Mouse (Mus musculus) adipocyte (in vitro differentiated cells): ENCODE results near the gene Hipk2.

Experiments
- DNase-seq: peaks from one replicate; pipeline ENCODE4 v3.0.0-alpha.2; 2016; ENCODE audit warnings: low spot score

The Hipk2 gene

DNA sequence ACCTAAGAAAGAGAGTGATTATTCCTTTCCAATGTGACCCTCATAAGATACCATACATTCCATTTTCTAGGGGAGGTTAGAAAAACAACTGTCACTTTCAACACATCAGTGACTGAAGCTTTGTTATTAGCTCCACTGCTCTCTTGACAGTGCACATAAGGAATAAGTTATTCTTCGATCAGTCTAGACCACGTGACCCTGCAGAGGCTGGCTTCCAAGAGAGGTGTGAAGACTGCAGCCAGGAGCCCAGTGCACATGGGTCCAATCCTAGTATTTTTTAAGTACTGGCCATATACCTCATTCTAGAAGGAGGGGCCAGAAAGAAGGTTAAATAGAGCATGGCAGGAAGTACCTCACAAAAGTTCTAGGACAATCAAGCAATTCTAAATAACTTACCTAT lies 122.9 kb downstream of the Hipk2 start:
- DNase-seq = no peak

DNA sequence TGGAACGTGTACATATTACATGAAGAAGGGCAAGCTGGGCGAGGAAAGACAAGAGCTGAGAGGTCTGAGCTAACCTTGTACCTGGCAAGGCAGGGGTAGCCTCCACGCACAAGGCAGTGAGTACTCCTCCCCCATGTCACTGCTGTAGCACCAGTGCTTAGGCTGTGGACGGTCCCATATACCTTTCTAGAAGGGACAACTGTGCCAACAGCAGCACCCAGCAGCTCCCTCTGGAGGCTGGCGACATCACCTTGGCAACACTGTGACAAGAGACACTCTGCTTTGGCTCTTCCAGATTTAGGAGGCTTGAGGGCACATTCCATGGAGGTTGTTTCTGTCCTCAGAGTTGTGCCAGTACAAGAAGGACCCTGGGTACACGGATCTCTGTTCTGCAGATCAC lies 123.5 kb downstream of the Hipk2 start:
- DNase-seq = peak; percentile 39

DNA sequence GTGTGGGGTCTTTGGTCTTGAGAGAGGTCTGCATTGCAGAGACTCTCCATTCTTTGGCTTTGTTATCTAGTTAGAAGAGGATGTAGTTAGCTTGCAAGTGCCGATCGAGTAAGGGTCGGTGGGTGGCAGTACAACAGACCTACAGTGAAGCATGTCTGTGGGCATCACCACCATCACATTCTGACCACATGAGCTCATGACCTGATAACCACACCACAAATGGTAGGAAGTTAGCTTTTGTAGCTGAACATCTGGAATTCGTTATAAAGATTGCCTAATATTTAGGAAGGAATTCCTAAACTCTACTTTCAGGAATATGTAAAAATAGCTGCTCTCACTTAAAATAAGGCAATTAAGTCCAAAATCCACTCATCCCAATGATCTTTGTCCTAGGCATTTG lies 127.9 kb downstream of the Hipk2 start:
- DNase-seq = peak; percentile 33

DNA sequence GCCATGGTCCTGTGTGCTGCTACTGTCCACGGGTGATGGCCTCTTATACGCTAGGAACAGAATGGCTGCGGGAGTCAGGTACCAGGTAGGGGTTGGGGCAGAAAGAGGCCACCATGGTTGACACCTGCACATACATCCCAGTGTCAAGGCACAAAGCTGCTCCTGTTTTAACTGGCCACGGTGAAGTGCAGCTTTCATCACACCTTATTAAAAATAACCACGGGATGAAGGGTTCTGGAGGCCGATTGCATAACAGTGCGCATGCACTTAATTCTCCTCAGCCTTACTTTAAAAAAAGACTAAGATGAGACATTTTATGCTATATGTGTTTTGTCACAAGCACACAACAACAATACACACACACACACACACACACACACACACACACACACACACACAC lies 132.6 kb downstream of the Hipk2 start:
- no peak for DNase-seq

DNA sequence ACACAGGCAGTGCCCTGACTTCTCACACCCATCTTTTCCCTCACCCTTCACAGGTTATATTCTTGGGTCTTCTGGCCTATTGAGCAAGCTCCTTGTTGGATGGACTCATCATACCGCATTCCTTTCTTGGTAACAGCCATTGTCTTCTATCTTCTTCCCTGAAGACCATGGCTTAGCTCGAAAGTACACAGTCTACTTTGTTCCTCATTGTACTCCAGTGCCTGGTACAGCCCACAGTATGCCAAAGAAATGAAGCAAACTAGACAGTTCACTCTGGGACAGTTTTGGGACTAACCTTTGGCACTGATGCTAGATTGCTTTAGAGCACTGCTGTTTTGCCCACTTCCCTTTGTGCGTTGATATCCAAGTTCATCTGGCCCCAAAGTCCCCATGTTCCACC lies 133.5 kb downstream of the Hipk2 start:
- DNase-seq = peak; percentile 66

DNA sequence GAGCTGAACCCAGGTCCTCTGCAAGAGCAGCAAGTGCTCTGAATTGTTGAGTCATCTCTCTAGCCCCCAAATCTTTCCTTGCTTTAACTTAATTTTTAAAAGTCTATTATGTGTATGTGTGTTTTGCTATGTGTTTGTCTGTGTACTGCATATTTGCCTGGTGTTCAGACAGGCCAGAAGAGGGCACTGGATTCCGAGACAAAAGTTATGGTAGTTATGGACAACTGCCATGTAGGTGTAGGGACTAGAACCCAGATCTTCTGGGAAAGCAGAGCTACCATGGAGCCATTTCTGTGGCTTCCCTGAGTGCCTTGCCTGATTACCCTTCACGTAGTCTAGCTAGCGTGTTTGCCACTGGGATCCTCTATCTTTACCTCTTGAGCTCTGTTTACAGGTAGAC lies 134.9 kb downstream of the Hipk2 start:
- DNase-seq = no peak

DNA sequence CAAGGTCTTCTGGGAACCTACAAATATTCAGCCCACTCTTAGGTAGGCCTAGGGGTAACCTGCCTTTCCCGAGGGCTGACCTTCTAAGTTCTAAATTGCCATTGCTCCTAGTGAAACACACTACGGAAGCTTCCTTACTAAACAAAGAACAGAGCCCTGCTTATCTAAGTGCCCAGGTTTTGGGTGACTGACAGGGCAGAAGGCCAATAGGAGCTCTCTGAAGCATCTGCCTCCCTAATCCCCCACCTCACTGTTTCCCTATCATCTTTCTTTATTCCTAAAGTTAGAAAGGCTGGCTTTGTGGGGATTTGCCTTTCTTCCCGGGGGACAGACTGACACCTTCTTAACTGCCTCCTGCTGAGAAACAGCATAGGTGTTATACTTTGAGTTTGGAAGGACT lies 136.7 kb downstream of the Hipk2 start:
- DNase-seq = no peak

DNA sequence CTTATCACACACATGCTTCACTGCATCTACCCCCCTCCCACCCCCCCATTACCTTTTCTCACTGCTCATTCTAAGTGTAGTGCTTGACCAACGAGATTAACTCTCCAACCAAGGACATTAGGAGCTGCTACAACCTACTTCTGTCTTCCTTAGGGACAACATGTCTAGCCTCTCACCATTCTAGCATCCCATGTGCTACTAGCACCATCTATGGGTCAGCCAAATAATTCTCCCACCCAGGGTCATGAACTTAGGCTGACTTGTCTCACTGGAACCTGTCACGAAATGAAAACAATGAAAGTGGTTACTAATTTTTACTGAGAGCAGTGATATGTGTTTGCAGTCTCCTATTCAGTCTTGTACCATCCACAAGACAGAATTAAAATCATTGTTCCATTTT lies 138.2 kb downstream of the Hipk2 start:
- no peak for DNase-seq

DNA sequence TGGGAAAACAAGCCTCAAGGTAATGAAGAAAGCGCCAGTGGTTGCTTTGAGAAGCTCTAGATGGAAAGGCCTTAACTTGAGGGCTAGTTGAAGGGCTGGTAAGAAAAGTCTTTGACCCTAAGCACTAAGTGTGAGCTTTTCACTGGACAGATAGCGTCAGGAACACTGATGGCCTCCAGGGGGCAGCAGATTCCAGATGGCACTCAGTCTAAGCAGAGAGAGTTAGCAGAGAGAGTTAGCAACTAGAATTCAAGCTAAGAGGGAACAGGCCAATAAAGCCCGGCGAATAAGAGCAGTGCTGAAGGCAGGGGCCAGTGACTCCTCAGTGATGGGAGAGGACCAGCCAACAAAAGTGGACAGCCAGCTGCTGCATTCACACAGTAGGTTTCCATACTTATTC lies 139.7 kb downstream of the Hipk2 start:
- peak; percentile 93 for DNase-seq

DNA sequence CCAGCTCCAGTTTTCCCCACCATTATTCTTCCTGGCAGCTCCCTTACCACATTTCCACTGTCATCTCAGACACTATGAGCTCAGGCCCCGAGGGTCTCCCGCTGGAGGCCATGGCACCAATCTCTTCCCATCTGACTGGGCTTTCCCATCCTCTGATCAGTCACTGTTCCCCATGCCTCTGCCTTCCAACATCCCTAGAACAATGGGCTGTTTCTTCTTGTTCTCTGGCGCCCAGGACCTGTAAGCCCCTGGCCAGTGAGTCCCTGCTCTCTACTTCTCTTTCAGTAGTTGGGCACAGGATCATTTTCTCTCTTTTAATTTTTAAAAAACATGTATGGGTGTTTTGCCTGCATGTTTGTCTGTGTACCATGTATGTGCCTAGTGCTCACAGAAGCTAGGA lies 143.3 kb downstream of the Hipk2 start:
- no peak for DNase-seq

DNA sequence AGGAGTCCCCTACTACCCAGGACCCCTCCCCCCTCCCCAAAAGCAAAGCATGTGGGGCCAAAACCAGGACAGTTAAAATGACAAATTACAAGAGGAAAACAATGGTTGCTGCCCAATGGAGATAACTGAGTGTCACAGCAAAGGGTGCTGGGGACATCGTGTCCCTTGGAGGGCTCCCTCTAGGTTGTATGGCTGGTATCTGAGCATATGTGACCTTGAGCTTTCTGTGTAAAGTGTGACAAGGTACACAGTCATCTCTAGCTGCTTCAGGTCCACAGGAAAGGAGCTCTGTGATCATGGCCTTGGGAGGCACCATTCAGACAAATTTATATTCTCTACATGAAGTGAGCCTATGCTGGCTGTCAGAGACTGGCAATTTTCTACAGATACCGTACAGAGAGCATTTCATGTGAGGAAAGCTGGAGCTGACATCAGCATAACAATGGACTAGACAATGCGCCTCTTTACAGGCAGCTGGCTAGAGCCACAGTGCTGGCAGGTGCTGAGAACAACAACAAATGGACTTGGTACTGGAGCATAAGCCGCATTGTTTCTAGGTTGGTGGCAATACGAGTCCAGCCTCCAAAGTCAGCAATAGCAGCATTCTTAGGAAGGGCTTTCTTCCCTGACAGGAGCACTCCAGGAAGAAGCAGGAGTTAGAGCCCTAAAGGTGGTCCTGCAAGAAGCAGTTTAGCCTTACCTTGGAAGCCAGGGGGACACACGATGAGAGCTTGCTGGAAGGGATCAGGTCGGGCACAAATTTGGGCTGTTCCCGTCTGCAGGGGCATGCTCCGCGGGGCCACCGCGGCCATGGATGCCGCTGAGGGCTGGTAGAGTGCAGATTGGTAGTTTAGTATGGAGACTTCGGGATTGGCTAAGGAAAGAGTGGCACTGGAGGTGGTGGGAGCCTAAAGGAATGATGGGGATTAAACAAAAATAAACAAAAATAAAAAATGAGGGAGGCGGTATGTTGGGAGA lies 145.5 kb downstream of the Hipk2 start:
- DNase-seq = no peak

DNA sequence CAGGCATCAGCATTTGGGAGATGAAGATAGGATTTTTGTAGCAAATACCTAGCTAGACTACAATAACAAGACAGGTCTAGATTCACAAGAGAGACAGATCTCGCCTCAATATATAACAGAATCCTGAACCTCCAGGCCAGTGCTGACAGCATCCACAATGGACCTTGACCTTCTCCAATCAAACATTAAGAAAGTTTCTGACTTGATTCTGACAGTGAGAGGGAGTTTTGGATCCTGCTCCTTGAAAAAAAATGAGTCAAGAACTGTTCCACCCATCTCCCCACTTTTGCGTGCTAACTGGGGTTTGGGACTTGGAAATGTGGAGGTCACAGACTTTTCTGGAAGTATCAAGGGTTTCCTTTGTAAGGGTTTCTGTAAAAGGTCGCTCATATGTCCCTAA lies 150.4 kb downstream of the Hipk2 start:
- DNase-seq = no peak

DNA sequence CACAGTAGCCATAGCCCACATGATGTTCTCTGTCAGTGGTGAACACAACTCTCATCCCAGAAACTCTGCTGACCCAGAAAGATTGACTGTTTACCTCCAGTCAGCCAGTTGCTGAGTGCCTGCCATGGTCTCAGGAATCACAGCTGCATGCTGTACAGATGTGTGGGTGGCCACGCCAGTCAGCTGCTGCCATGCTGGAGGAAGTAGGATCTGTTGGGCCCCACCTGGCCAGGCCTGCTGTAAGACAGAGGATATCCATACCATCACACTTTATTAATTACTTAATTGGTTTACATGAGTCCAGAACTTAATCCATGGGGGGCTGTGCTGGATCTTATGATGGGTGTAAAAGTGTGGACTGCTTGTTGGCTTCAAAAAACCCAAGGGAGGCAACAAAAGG lies 154.6 kb downstream of the Hipk2 start:
- no peak for DNase-seq

DNA sequence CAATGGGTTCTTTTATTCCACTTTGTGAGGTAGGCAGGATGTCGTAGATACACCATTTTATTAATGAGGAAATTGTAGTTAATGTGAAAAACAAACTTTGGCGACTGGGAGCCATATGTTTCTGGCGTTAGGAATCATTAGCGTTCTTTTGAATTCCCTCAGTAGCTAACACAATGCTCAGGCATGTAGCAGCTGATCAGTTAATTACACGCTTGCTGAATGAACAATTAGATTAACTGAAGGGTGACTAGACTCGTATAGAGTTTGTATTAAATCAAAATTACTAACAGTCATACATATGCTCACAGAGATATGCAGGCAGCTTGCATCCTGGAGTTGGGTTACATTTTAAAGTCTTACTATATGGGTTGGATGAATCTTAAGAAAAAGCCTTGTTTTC lies 156.7 kb downstream of the Hipk2 start:
- no peak for DNase-seq

DNA sequence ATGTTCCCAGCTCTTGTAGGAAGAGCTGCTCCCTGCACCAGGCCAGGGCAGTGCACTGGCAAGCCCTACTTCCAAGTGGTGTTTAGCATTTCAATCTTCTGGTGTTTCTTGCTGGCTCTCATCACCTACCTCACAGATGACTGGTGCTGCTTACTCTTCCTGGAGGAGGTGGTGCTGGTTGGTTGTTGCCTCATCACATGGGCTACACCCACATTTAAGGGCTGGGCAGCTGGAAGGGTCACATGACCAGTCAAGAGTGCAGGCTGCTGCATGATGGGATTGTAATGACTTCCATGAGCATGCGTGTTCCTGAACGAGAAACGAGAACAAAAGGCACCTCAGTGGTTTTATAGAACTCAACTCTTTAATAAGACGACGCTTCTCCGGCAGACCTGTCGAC lies 157.3 kb downstream of the Hipk2 start:
- DNase-seq = no peak

DNA sequence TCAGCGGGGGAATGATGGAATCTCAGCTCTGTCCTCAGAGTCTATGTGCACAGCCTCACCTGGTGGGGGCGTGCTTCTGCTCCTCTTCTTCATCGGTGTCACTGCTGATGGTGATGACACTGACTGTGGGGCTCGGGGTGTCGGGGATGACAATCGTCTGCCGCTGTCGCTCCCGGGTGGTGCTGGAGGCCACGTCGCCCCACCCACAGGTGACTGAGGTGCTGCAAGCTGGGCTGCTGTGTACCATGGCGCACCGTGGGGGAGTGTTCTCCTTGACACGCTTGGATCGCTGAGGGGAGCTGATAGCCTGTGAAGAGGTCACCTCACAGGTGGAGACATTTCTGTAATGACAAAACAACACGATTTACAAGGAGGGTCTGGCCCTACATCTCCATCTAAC lies 160.1 kb downstream of the Hipk2 start:
- no peak for DNase-seq

DNA sequence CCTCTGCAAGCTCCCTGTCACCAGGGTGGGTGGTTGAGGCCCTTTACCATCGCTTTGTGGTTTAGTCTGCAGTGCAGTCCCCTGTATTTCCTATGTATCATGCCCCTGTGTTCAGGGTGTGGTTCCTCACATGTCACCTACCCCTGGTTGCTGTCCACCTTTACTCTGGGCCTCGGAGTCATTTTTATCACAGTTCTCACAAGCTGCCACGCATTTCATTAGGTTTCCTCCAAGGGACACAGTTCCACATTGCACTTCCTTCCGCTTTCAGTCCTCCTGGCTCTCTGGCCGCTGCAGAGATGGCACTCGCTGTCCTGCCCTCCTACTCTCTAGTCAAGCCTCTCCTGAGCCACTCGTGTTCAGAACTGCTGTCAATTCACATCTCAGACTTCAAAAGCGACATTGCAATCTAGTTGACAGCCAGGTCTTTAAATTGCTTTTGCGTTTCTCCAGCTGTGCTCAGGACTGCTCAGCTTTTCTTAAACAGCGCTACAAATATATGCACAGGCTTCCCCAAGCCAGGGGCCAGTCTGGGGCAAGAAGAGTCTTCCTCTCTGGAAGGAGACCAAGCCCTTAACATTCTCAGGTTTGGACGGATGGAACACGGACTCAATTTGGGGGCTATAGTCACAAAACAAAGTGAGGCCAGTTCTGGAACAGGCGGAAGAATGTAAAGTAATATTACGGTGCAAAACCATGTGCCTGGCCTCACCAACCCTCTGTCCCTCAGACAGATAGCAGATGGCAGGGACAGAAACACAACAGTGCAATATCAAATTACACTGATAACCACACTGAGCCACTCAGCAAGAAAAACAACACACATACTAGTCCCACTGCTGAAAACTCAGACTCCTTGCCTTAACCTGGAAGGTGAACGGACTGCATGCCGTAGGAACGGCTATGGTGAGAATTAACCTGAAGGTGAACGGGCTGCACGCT lies 161.7 kb downstream of the Hipk2 start:
- no peak for DNase-seq

DNA sequence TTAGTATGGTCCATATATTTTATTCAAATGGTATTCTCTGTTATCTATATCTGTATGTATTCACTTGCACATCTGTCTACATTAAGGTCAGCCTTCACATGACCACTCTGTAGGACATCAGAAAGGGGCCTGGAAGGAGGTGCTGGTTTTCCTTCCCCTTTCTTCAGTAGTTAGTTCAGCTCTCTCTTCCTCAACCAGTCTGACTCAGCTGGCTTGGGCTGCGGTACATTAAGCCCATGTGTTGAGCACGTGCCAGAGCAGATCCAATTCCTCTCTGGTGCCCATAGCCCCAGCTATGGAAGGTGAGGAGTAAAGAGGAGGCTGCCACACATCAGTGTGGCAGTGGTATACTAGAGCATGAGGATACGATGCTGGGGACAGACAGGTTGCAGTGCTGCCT lies 165.5 kb downstream of the Hipk2 start:
- no peak for DNase-seq

DNA sequence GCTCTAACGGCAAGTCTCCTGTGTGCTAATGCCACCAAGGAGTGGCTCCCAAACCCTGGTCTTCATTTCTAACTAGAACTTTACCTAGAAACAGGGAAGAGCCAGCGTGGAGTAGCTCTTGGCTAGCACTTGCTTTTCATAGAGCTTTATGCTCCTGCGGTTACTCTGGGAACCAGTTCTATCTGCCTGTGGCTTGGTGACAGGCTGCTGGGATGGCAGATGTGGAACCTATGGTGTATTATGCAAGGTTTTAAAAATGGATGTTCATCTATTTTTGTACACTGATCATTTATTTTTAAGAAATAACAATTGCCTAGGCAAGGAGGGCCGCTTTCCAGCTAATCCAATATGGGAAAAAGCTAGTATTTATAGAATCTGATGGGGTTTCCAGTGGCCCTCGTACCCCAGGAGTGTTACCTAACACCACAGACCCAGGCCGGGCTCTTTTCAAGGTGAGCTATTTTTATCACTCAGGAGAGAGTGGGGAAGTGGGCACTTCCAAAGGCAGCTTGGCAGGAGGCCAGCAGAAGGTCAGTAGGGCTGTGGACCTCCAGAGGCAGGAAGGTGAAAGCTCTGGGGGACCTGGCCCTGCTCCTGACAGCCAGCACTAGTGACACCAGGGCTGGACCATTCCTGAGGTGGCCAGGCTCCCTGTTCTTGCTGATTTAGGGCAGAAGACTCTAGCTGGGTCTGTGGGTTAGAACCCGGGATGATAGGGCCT lies 171.5 kb downstream of the Hipk2 start:
- DNase-seq = no peak

DNA sequence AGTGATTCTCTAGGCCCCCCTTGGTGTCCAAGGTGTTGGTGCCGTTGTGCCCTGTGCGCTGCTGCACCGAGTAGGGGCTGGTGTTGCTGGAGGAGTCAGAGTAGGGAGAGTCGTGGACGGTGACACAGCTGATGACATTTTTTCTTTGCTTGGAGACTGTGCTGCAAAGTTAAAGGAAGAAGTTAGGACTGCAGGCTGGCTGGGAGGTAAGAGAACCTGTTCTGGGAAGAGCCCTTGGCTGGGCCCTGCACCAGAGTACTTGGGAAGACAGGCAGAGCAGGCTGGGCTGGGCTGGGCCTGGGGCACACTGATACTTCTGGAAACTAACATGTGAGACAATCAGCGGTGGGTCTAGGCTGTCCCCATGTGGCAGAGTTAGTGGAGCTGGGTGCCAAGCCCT lies 172.4 kb downstream of the Hipk2 start:
- DNase-seq = no peak

DNA sequence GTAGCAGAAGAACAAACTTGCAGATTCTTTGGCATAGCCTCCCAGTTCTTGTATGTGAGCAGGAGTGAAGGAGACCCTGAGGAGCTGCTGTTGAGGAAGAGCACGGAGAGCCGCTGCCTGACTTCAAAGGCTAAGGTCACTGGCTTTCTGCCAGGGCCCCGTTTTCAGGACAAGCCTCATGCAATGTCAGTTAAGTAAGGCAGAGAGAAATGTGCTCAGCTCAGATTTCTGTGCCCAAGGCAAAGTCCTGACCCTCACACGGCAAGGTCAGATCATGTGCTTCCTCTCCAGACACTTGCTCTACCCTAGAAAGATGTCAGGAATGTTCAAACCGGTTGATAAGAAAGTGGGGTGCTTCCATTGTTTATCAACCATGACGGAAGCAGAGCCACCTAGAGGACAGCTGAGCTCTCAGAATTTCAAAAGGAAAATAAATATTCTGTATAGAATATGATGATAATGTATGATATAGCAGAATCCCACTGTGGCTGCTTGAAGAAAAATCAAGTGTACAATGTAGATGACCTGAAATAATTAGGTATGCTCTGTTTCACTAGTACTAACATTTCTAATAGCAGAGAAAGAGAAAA lies 173.1 kb downstream of the Hipk2 start:
- DNase-seq = no peak

DNA sequence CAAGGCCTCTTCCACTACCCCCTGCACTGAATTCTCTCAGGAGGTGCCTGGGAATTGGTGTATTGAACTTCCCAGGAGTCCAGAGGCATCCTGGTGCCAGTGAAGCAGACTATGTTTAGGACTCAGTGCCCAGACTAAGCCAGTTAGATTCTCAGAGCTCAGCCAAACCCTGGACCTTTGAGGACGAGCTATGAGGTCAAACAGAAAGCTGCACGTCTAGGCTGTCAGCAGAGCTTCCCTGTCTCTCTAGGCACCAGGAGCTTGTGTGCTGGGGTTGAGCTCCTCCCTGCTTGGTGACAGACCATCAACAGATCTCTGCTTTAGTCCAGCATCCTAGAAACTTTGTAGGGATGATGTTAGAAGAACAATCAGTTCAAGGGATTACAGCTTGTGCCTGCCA lies 174.5 kb downstream of the Hipk2 start:
- DNase-seq = no peak
